Mouse (Mus musculus) myocyte (in vitro differentiated cells): Measurements from ENCODE around the gene Tnfaip1. TPM values are rescaled to one million over a fixed set of nuclear protein-coding genes. Genes with fewer than 3 reads are reported as not detected.

Experiments used
- H3K27me3 ChIP-seq: one replicate; pipeline ENCODE4 v1.6.1; 2011; ENCODE audit not compliant: control insufficient read depth, insufficient read depth, insufficient read length
- H3K36me3 ChIP-seq: one replicate; pipeline ENCODE4 v1.6.1; 2011; ENCODE audit not compliant: control insufficient read depth, insufficient read depth
- H3K4me2 ChIP-seq: one replicate; pipeline ENCODE4 v1.6.1; 2011; ENCODE audit warnings: low read depth, control low read depth
- H3K4me3 ChIP-seq: one replicate; pipeline ENCODE4 v1.5.1; 2011; ENCODE audit warnings: mild to moderate bottlenecking, control low read depth, moderate library complexity
- H3K79me2 ChIP-seq: one replicate; pipeline ENCODE4 v1.6.1; 2011; ENCODE audit not compliant: control insufficient read depth, insufficient read depth
- H3ac ChIP-seq: one replicate; pipeline ENCODE4 v1.6.1; 2011; ENCODE audit not compliant: control insufficient read depth, insufficient read length
- CEBPB ChIP-seq: IDR thresholded peaks from 2 replicates; pipeline ENCODE4 v1.6.1; 2011; ENCODE audit warnings: mild to moderate bottlenecking, moderate library complexity; ENCODE audit not compliant: poor library complexity, insufficient read depth, severe bottlenecking
- E2F4 ChIP-seq: IDR thresholded peaks from one replicate; pipeline ENCODE4 v1.6.1; 2011; ENCODE audit warnings: mild to moderate bottlenecking, control low read depth, moderate library complexity; ENCODE audit not compliant: insufficient read depth
- MAX ChIP-seq: IDR thresholded peaks from one replicate; pipeline ENCODE4 v1.6.1; 2011; ENCODE audit warnings: low read depth, mild to moderate bottlenecking, control low read depth
- MYOD1 ChIP-seq, 3 experiments: IDR thresholded peaks; one replicate each; pipeline ENCODE4 v1.6.1; 2011; ENCODE audit warnings: control low read depth in 2 of 3, low read depth in 2 of 3, mild to moderate bottlenecking in 2 of 3, moderate library complexity in 1 of 3; ENCODE audit not compliant: insufficient read length in 2 of 3, control insufficient read depth in 1 of 3
- MYOG ChIP-seq, 3 experiments: IDR thresholded peaks; one replicate each; pipeline ENCODE4 v1.6.1; 2011; ENCODE audit warnings: control low read depth in 2 of 3, low read depth in 2 of 3, mild to moderate bottlenecking in 2 of 3; ENCODE audit not compliant: insufficient read length in 2 of 3, control insufficient read depth in 1 of 3, insufficient read depth in 1 of 3
- POLR2A ChIP-seq: IDR thresholded peaks from one replicate; pipeline ENCODE4 v1.6.1; 2011; ENCODE audit warnings: low read depth, mild to moderate bottlenecking, control low read depth, moderate library complexity; ENCODE audit not compliant: insufficient read length
- POLR2AphosphoS2 ChIP-seq: IDR thresholded peaks from one replicate; pipeline ENCODE4 v1.6.1; 2011; ENCODE audit warnings: low read depth, control low read depth; ENCODE audit not compliant: insufficient read length
- REST ChIP-seq: IDR thresholded peaks from one replicate; pipeline ENCODE4 v1.6.1; 2011; ENCODE audit warnings: mild to moderate bottlenecking, control low read depth, moderate library complexity; ENCODE audit not compliant: insufficient read depth, insufficient read length
- SRF ChIP-seq: IDR thresholded peaks from one replicate; pipeline ENCODE4 v1.6.1; 2011; ENCODE audit warnings: low read depth; ENCODE audit not compliant: control insufficient read depth, insufficient read length
- TCF12 ChIP-seq: IDR thresholded peaks from one replicate; pipeline ENCODE4 v1.6.1; 2011; ENCODE audit warnings: mild to moderate bottlenecking, control low read depth; ENCODE audit not compliant: poor library complexity, insufficient read depth, severe bottlenecking
- TCF3 ChIP-seq: IDR thresholded peaks from one replicate; pipeline ENCODE4 v1.6.1; 2011; ENCODE audit warnings: low read depth, control low read depth; ENCODE audit not compliant: insufficient read length
- USF1 ChIP-seq: IDR thresholded peaks from one replicate; pipeline ENCODE4 v1.6.1; 2011; ENCODE audit warnings: low read depth, mild to moderate bottlenecking, control low read depth, moderate library complexity
- polyA plus RNA-seq: library from polyadenylated mRNA; unstranded; fragments of >200 nt; fragmentation: generic; extraction: Trizol; gene quantifications from one replicate; pipeline ENCODE4 v1.2.1, GENCODE M21; 2012; ENCODE audit warnings: missing spikeins

Tnfaip1 gene
- polyA plus RNA-seq, 1 experiment: 59.3 TPM

DNA sequence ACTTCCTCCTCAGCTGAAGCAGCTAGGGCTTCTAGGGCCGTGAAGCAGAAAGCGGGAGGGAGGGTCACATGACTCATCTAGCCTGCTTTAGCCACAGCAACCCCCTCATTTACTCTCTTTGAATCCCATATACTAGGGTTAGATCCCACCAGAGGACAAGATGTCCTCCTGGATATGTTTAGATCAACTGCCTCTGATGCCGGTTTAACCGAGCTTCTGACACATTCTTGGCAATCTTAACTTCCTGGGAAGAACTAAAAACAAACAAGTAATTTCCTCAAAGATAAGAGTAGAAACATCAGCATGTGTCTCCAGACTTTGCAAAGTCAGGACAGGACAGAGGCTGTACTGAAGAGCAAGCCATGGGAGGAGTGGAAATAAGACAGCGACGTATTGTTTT lies 30.6 kb upstream of the Tnfaip1 start:
- no peaks in the 10 kb centered on the region for H3K27me3 ChIP-seq
- H3ac ChIP-seq: no peak overlapping the region
- H3K4me2 ChIP-seq: no peak overlapping the region
- TF ChIP-seq MYOG (IDR thresholded peaks at IDR 0.05; ENCODE audit: control insufficient read depth in 1 of 3, insufficient read depth in 1 of 3, insufficient read length in 2 of 3, low read depth in 2 of 3) (no peak), MAX (no peak), TCF3 (no peak), POLR2A (no peak), REST (no peak), SRF (no peak), TCF12 (no peak), USF1 (no peak), E2F4 (no peak), MYOD1 (IDR thresholded peaks at IDR 0.05; ENCODE audit: control insufficient read depth in 1 of 3, insufficient read length in 2 of 3, low read depth in 2 of 3) (no peak), CEBPB (no peak), POLR2AphosphoS2 (no peak)
- H3K36me3 ChIP-seq: peaks cover 9% of the 10 kb centered on the region
- no peaks in the 10 kb centered on the region for H3K79me2 ChIP-seq
- no peak overlapping the region for H3K4me3 ChIP-seq

- Histone ChIP-seq H3ac (no peak overlapping the region), H3K4me2 (no peak overlapping the region), H3K4me3 (no peak overlapping the region), H3K36me3 (no peaks in the 10 kb centered on the region), H3K27me3 (no peaks in the 10 kb centered on the region), H3K79me2 (no peaks in the 10 kb centered on the region)
- no peak for TF ChIP-seq MYOG (IDR thresholded peaks at IDR 0.05; ENCODE audit: control insufficient read depth in 1 of 3, insufficient read depth in 1 of 3, insufficient read length in 2 of 3, low read depth in 2 of 3)
- TF ChIP-seq TCF12: no peak
- no peak for TF ChIP-seq TCF3
- TF ChIP-seq USF1: no peak
- no peak for TF ChIP-seq E2F4
- TF ChIP-seq REST: no peak
- no peak for TF ChIP-seq MYOD1 (IDR thresholded peaks at IDR 0.05; ENCODE audit: control insufficient read depth in 1 of 3, insufficient read length in 2 of 3, low read depth in 2 of 3)
- TF ChIP-seq CEBPB: no peak
- no peak for TF ChIP-seq SRF
- TF ChIP-seq POLR2A: no peak
- TF ChIP-seq POLR2AphosphoS2: no peak
- no peak for TF ChIP-seq MAX
These were observed 24.3 kb upstream of the Tnfaip1 start for GRCm38 (mm10) chr11:78560447-78560846.

DNA sequence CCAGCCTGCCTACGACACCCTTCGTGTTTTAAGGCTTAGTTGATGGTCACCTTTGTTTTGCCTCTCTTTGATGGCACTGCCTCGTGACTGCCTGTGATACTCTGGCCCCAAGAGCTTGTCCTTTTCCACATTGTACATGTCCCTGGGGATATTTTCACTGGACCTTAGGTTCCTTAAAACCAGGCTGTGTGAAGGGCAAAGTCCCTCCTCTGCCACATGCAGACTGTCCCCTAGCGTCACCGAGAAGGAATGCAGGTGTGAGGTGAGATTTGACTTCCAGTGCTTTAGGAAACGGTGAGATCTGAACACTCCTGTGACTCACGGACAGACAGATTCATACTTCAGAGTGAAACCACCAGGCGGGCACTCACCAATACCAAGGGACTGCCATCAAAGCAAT lies 21.1 kb upstream of the Tnfaip1 start:
- Histone ChIP-seq H3ac (no peak overlapping the region), H3K4me3 (no peak overlapping the region), H3K36me3 (no peaks in the 10 kb centered on the region), H3K79me2 (no peaks in the 10 kb centered on the region), H3K4me2 (no peak overlapping the region), H3K27me3 (no peaks in the 10 kb centered on the region)
- TF ChIP-seq POLR2AphosphoS2 (no peak), REST (no peak), CEBPB (no peak), TCF3 (no peak), SRF (no peak), MAX (no peak), TCF12 (no peak), MYOG (IDR thresholded peaks at IDR 0.05; ENCODE audit: control insufficient read depth in 1 of 3, insufficient read depth in 1 of 3, insufficient read length in 2 of 3, low read depth in 2 of 3) (no peak), E2F4 (no peak), MYOD1 (IDR thresholded peaks at IDR 0.05; ENCODE audit: control insufficient read depth in 1 of 3, insufficient read length in 2 of 3, low read depth in 2 of 3) (no peak), POLR2A (no peak), USF1 (no peak)

GRCm38 (mm10) chr11:78556070-78556469 lies 19.9 kb upstream of the Tnfaip1 start:
- no peak overlapping the region for H3K4me2 ChIP-seq
- H3K36me3 ChIP-seq: no peaks in the 10 kb centered on the region
- no peaks in the 10 kb centered on the region for H3K79me2 ChIP-seq
- H3K4me3 ChIP-seq: no peak overlapping the region
- H3ac ChIP-seq: no peak overlapping the region
- no peak for TF ChIP-seq REST
- no peak for TF ChIP-seq MYOG (IDR thresholded peaks at IDR 0.05; ENCODE audit: control insufficient read depth in 1 of 3, insufficient read depth in 1 of 3, insufficient read length in 2 of 3, low read depth in 2 of 3)
- TF ChIP-seq CEBPB: no peak
- TF ChIP-seq TCF12: no peak
- no peak for TF ChIP-seq USF1
- no peak for TF ChIP-seq MYOD1 (IDR thresholded peaks at IDR 0.05; ENCODE audit: control insufficient read depth in 1 of 3, insufficient read length in 2 of 3, low read depth in 2 of 3)
- no peak for TF ChIP-seq TCF3
- TF ChIP-seq POLR2A: no peak
- no peaks in the 10 kb centered on the region for H3K27me3 ChIP-seq
